ENCODE assay signal across 8 mouse cellular contexts in the genomic region with DNA sequence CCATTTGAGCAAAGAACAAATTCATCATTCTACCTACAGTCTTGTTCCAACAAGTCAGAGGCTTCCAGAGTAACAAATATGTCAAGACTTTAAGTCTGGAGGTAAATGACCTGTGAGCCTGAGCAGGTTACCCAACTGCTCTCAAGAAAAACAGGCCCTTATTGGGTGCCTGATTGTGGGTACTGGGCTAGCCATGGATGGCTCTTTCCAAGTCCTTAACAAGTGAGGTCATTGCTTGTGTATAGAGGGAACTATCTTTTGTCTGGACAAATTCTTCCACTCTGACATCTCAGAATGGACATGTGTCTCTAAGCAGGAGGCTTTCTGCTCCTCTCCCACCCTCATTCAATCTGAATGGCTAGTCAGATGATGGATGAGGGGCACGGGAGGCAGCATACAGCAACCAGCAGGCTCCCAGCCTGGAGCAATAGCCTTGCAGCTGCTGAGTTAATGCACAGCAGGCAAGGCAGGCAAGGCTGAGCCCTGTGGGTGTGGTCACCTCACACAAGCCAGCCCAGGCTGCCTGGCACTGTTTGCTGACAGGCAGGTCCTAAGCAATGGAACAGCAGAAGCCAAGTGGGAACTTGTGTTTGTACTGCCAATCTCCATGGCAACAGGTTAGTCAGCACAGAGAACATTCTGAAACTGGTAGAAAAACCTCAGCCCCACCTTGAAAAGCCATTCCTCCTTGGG. TPM values are rescaled to one million over a fixed set of nuclear protein-coding genes. Genes with fewer than 3 reads are reported as not detected.
DNase-seq lines count a peak whose midpoint lies in the region; ATAC-seq and TF ChIP-seq lines count a peak whose summit lies in the region.

No protein-coding gene starts in this region.

- TF ChIP-seq CTCF in heart, postnatal 0 days (IDR thresholded peaks at IDR 0.05; ENCODE audit: low read depth) = no peak

- TF ChIP-seq EP300 in heart, postnatal 0 days (IDR thresholded peaks at IDR 0.05; ENCODE audit: low read depth) = no peak

- no peak overlapping the region for H3K27ac ChIP-seq in forebrain, embryonic 13.5 days
- no peak overlapping the region for H3K27ac ChIP-seq in heart, postnatal 0 days (ENCODE audit: low read depth)
- H3K27ac ChIP-seq in liver, embryonic 16.5 days (ENCODE audit: low read length) = no peak overlapping the region
- no peak overlapping the region for H3K27ac ChIP-seq in neural tube, embryonic 12.5 days

- H3K4me1 ChIP-seq in forebrain, embryonic 13.5 days = peaks cover 7% of the 10 kb centered on the region; the same call in 1 of the 2 replicates
- H3K4me1 ChIP-seq in heart, postnatal 0 days (ENCODE audit: control insufficient read depth, insufficient read depth) = no peaks in the 10 kb centered on the region
- H3K4me1 ChIP-seq in liver, embryonic 16.5 days (ENCODE audit: control insufficient read depth, low read depth, low read length) = peaks cover 4% of the 10 kb centered on the region
- peaks cover 7% of the 10 kb centered on the region for H3K4me1 ChIP-seq in neural tube, embryonic 12.5 days

- peak; percentile 36 to 55 for DNase-seq in cerebellum, postnatal 14 days
- DNase-seq in cerebellum, adult 11 months = no peak
- DNase-seq in heart, postnatal 0 days (ENCODE audit: low spot score) = peak; percentile 28
- DNase-seq in kidney, postnatal 36 days = peak; percentile 77 to 89
- no peak for DNase-seq in spleen, postnatal 14 days (ENCODE audit: low spot score in 2 of 2)

- no peaks in the 10 kb centered on the region for H3K36me3 ChIP-seq in forebrain, embryonic 13.5 days (ENCODE audit: poor library complexity, severe bottlenecking)
- H3K36me3 ChIP-seq in heart, postnatal 0 days (replicated peaks; ENCODE audit: control insufficient read depth, insufficient read depth, low read length) = no peaks in the 10 kb centered on the region
- no peaks in the 10 kb centered on the region for H3K36me3 ChIP-seq in liver, embryonic 16.5 days (ENCODE audit: control insufficient read depth, insufficient read depth)
- H3K36me3 ChIP-seq in neural tube, embryonic 12.5 days = no peaks in the 10 kb centered on the region

- H3K27me3 ChIP-seq in forebrain, embryonic 13.5 days = no peaks in the 10 kb centered on the region
- no peaks in the 10 kb centered on the region for H3K27me3 ChIP-seq in heart, postnatal 0 days (ENCODE audit: control insufficient read depth, insufficient read depth, low read length)
- no peaks in the 10 kb centered on the region for H3K27me3 ChIP-seq in liver, embryonic 16.5 days (ENCODE audit: control insufficient read depth, insufficient read depth, low read depth, low read length)
- H3K27me3 ChIP-seq in neural tube, embryonic 12.5 days (replicated peaks) = no peaks in the 10 kb centered on the region

- no peak overlapping the region for H3K4me2 ChIP-seq in forebrain, embryonic 13.5 days
- no peak overlapping the region for H3K4me2 ChIP-seq in heart, postnatal 0 days (ENCODE audit: low read depth, low read length)
- H3K4me2 ChIP-seq in liver, embryonic 16.5 days (ENCODE audit: low read depth, low read length) = no peak overlapping the region
- H3K4me2 ChIP-seq in neural tube, embryonic 12.5 days (replicated peaks) = no peak overlapping the region

- no peaks in the 10 kb centered on the region for H3K9me3 ChIP-seq in forebrain, embryonic 13.5 days (replicated peaks)
- H3K9me3 ChIP-seq in heart, postnatal 0 days (replicated peaks; ENCODE audit: control insufficient read depth, low read length) = no peaks in the 10 kb centered on the region
- no peaks in the 10 kb centered on the region for H3K9me3 ChIP-seq in liver, embryonic 16.5 days (replicated peaks; ENCODE audit: control insufficient read depth, low read length)
- no peaks in the 10 kb centered on the region for H3K9me3 ChIP-seq in neural tube, embryonic 12.5 days

- H3K4me3 ChIP-seq in forebrain, embryonic 13.5 days = no peak overlapping the region
- H3K4me3 ChIP-seq in heart, postnatal 0 days (ENCODE audit: low read depth, low read length) = no peak overlapping the region
- no peak overlapping the region for H3K4me3 ChIP-seq in liver, embryonic 16.5 days (ENCODE audit: low read depth, low read length)
- H3K4me3 ChIP-seq in neural tube, embryonic 12.5 days = no peak overlapping the region

- ATAC-seq in forebrain, embryonic 13.5 days = peak; percentile 83
- peak; percentile 73; the same call in 1 of the 2 replicates for ATAC-seq in heart, postnatal 0 days (ENCODE audit: insufficient read depth, low read depth)
- ATAC-seq in liver, embryonic 16.5 days (ENCODE audit: low read depth) = peak; percentile 63
- ATAC-seq in neural tube, embryonic 12.5 days (ENCODE audit: low FRiP score, low read depth) = peak; percentile 82

- WGBS in forebrain, embryonic 13.5 days = 0% methylated on average over 1 of the region's 1 CpGs
- 19% methylated on average over 1 of the region's 1 CpGs for WGBS in heart, postnatal 0 days
- WGBS in liver, embryonic 16.5 days (ENCODE audit: insufficient replicate concordance) = 5% methylated on average over 1 of the region's 1 CpGs
- 0% methylated on average over 1 of the region's 1 CpGs for WGBS in neural tube, embryonic 12.5 days

- no peak overlapping the region for H3K9ac ChIP-seq in forebrain, embryonic 13.5 days
- H3K9ac ChIP-seq in heart, postnatal 0 days (replicated peaks; ENCODE audit: low read depth, low read length) = no peak overlapping the region
- H3K9ac ChIP-seq in liver, embryonic 16.5 days (ENCODE audit: low read depth, low read length) = no peak overlapping the region
- no peak overlapping the region for H3K9ac ChIP-seq in neural tube, embryonic 12.5 days

RNA-seq across cellular contexts. Expression of gene Myof, which starts 28.1 kb away (rescaled TPM):
- 0.63 and 1.0 TPM in 2 replicates for polyA plus RNA-seq in forebrain, embryonic 13.5 days (2015; fragmentation: Nextera tagmentation; extraction: Ambion mirVana)
- 9.5 and 13.3 TPM in 2 replicates for total RNA-seq in heart, postnatal 0 days (2014; rRNA removed; ENCODE audit: low replicate concordance)
- polyA plus RNA-seq in heart, postnatal 0 days (2015; fragmentation: Nextera tagmentation; extraction: Ambion mirVana) = 2.8 and 3.0 TPM in 2 replicates
- 1.7 and 1.9 TPM in 2 replicates for polyA plus RNA-seq in liver, embryonic 16.5 days (2015; fragmentation: Nextera tagmentation; extraction: Ambion mirVana)
- 3.5 and 3.9 TPM in 2 replicates for polyA plus RNA-seq in neural tube, embryonic 12.5 days (2016; fragmentation: Nextera tagmentation; extraction: Ambion mirVana)

RNA-seq across cellular contexts. Expression of gene Cep55, which starts 39.5 kb away (rescaled TPM):
- 34.0 and 37.9 TPM in 2 replicates for polyA plus RNA-seq in forebrain, embryonic 13.5 days (2015; fragmentation: Nextera tagmentation; extraction: Ambion mirVana)
- 19.1 and 21.7 TPM in 2 replicates for total RNA-seq in heart, postnatal 0 days (2014; rRNA removed; ENCODE audit: low replicate concordance)
- polyA plus RNA-seq in heart, postnatal 0 days (2015; fragmentation: Nextera tagmentation; extraction: Ambion mirVana) = 9.2 and 9.5 TPM in 2 replicates
- polyA plus RNA-seq in liver, embryonic 16.5 days (2015; fragmentation: Nextera tagmentation; extraction: Ambion mirVana) = 4.7 and 4.8 TPM in 2 replicates
- 27.5 and 31.1 TPM in 2 replicates for polyA plus RNA-seq in neural tube, embryonic 12.5 days (2016; fragmentation: Nextera tagmentation; extraction: Ambion mirVana)

Comparison
In these comparisons a context has a peak if more than half of its experiments do, and no peak if none do; other contexts are left out.
1. DNase-seq: peak in cerebellum, postnatal 14 days (2 of 2), heart, postnatal 0 days (single experiment) and kidney, postnatal 36 days (2 of 2); none in cerebellum, adult 11 months (single experiment) and spleen, postnatal 14 days (0 of 2).
2. Peak in every context shown above with its lines, with median percentiles within 50 percentile points of each other: ATAC-seq.